In genomic region chr11:109124284-109124683, GRCm38 (mm10) we compare ENCODE assay signal across 15 mouse cellular contexts. TPM values are rescaled to one million over a fixed set of nuclear protein-coding genes. Genes with fewer than 3 reads are reported as not detected.
DNase-seq lines count a peak whose midpoint lies in the region; ATAC-seq and TF ChIP-seq lines count a peak whose summit lies in the region.
"Had no signal": no experiment of that assay in that cellular context is flagged by ENCODE, and none has a peak within 500 bp of the region (broad histone marks: within the 10 kb centered on the region; RNA-seq: fewer than 3 reads in every experiment).

No protein-coding gene starts in this region.

- no peak for ATAC-seq in heart, embryonic 12.5 days (ENCODE audit: insufficient number of reproducible peaks, low FRiP score)
- ATAC-seq: forebrain, embryonic 16.5 days had no signal

- no peak overlapping the region for H3K4me3 ChIP-seq in left cerebral cortex, adult 2 months
- no peak overlapping the region for H3K4me3 ChIP-seq in heart, embryonic 12.5 days
- H3K4me3 ChIP-seq: heart, embryonic 13.5 days; kidney, embryonic 15.5 days; midbrain, embryonic 10.5 days had no signal

- DNase-seq in cerebellum, postnatal 10 days, result peak; percentile 51 to 66
- no peak for DNase-seq in cerebellum, adult 9-10 months
- DNase-seq in left cerebral cortex, adult 2 months (ENCODE audit: extremely low spot score in 1 of 2, low spot score in 2 of 2), result no peak
- no peak for DNase-seq in left cerebral cortex, adult 11 months (ENCODE audit: low spot score)
- DNase-seq in 416B (ENCODE audit: low read depth), result peak; percentile 36
- peak; percentile 70 for DNase-seq in brain, adult 2 months (ENCODE audit: low read depth, low spot score)
- no peak for DNase-seq in urinary bladder, postnatal 25 days (ENCODE audit: low spot score)

- H3K9me3 ChIP-seq in heart, embryonic 12.5 days (replicated peaks), result no peaks in the 10 kb centered on the region
- H3K9me3 ChIP-seq: heart, embryonic 13.5 days; kidney, embryonic 15.5 days; midbrain, embryonic 10.5 days had no signal

- 60% methylated on average over 3 of the region's 3 CpGs for WGBS in heart, embryonic 12.5 days

- H3K36me3 ChIP-seq in heart, embryonic 12.5 days, result no peaks in the 10 kb centered on the region
- H3K36me3 ChIP-seq: heart, embryonic 13.5 days; kidney, embryonic 15.5 days; midbrain, embryonic 10.5 days had no signal

- H3K9ac ChIP-seq in heart, embryonic 12.5 days, result no peak overlapping the region
- H3K9ac ChIP-seq: heart, embryonic 13.5 days; kidney, embryonic 15.5 days had no signal

- H3K27ac ChIP-seq in left cerebral cortex, adult 2 months, result no peak overlapping the region
- no peak overlapping the region for H3K27ac ChIP-seq in heart, embryonic 12.5 days (ENCODE audit: poor library complexity, severe bottlenecking)
- H3K27ac ChIP-seq: heart, embryonic 13.5 days; kidney, embryonic 15.5 days; midbrain, embryonic 10.5 days had no signal

- TF ChIP-seq CTCF in left cerebral cortex, adult 2 months (IDR thresholded peaks at IDR 0.05), result peak; percentile 37

- 0 out of 2 replicates have a peak, but pooled peaks cover 11% of the 10 kb centered on the region for H3K27me3 ChIP-seq in heart, embryonic 12.5 days (replicated peaks)
- H3K27me3 ChIP-seq: kidney, embryonic 15.5 days had no signal

- H3K4me2 ChIP-seq in heart, embryonic 12.5 days, result no peak overlapping the region
- H3K4me2 ChIP-seq: heart, embryonic 13.5 days; kidney, embryonic 15.5 days had no signal

- no peaks in the 10 kb centered on the region for H3K4me1 ChIP-seq in heart, embryonic 12.5 days (replicated peaks)
- H3K4me1 ChIP-seq: heart, embryonic 13.5 days; kidney, embryonic 15.5 days had no signal

- intact Hi-C loops in left cerebral cortex, adult 2 months (cut with DNase I), result loop anchor here (2.0 kb wide), 1 partner anchor 199 kb away; no protein-coding TSS in a partner anchor

RNA-seq across cellular contexts. Expression of gene E030025P04Rik, which starts 19.9 kb away (rescaled TPM):
- total RNA-seq in left cerebral cortex, adult 2 months (2021), result not detected
- not detected in 2 replicates for polyA plus RNA-seq in heart, embryonic 12.5 days (2016; fragmentation: Nextera tagmentation; extraction: Ambion mirVana)
- total RNA-seq: adrenal gland, adult 18-20 months; left cerebral cortex, postnatal 25 days had no signal
- polyA plus RNA-seq: forebrain, embryonic 16.5 days; heart, embryonic 13.5 days; kidney, embryonic 15.5 days; midbrain, embryonic 10.5 days; stomach, embryonic 14.5 days had no signal

Comparison
In these comparisons a context has a peak if more than half of its experiments do, and no peak if none do; other contexts are left out.
1. DNase-seq: peak in cerebellum, postnatal 10 days (2 of 2), 416B (single experiment) and brain, adult 2 months (single experiment); none in cerebellum, adult 9-10 months (single experiment), left cerebral cortex, adult 2 months (0 of 2), left cerebral cortex, adult 11 months (single experiment) and urinary bladder, postnatal 25 days (single experiment).